Mouse (Mus musculus): ENCODE data around the gene Golga1. TPM values are rescaled to one million over a fixed set of nuclear protein-coding genes. Genes with fewer than 3 reads are reported as not detected.
A peak's percentile ranks its signal among the peaks of the same experiment; 100 is the strongest.
"Not testable (repeated sequence)": the region's sequence is repeated elsewhere in the genome, so short reads cannot be mapped to it uniquely, and the experiment has no call there.

Gene Golga1
- polyA plus RNA-seq, 1 experiment from 2014 or later, result 29.9 TPM

DNA sequence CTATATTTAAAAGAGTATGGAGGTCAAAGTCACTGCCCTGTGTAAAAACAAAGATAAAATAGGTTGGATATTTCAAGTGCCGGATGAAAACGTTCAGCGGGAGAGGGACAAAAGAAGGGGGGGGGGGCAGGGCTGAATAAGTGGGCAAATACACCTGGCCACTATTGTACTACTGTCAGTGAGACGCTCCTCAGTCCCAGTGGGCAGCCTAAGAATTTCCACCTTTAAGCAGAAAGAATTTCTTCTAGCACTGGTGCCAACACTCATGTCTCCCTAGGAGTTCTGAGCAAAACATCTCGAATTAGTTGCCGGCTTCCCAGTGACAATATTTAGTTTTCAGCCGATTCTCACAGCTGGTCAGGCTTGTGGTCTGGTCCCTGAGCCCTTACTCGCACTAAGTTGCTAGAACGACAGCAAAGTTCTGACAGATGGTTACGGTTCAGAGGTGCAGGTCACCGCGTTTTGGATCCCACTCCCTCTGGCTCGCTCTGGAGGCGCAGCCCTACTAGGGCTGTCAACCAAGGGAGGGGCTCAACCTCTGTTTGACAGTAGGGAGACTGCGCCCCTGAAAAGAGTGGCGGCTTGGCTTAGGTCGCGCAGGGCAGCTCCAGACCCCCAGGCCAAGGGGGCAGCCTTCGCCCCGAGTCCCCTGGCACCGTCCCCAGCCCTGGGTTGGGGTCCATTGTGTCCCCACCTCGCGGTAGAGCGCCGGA, 498 bp downstream of the Golga1 start:
- Histone ChIP-seq H3K36me3 (ENCODE audit: control insufficient read depth, insufficient read depth, low read length) (no peaks in the 10 kb centered on the region), H3K9ac (ENCODE audit: low read depth, low read length) (peak overlapping the region; percentile 98), H3K9me3 (ENCODE audit: control insufficient read depth, low read length) (no peaks in the 10 kb centered on the region), H3K4me2 (ENCODE audit: low read depth, low read length) (peak overlapping the region; percentile 77), H3K27ac (ENCODE audit: low read length) (peak overlapping the region; percentile 96), H3K4me1 (ENCODE audit: control insufficient read depth, insufficient read depth, low read length) (no peaks in the 10 kb centered on the region), H3K27me3 (replicated peaks; ENCODE audit: control insufficient read depth, insufficient read depth, low read length) (no peaks in the 10 kb centered on the region), H3K4me3 (ENCODE audit: low read length) (peak overlapping the region; percentile 97)
- peak; percentile 83 for ATAC-seq
- 4% methylated on average over 25 of the region's 25 CpGs for WGBS

DNA sequence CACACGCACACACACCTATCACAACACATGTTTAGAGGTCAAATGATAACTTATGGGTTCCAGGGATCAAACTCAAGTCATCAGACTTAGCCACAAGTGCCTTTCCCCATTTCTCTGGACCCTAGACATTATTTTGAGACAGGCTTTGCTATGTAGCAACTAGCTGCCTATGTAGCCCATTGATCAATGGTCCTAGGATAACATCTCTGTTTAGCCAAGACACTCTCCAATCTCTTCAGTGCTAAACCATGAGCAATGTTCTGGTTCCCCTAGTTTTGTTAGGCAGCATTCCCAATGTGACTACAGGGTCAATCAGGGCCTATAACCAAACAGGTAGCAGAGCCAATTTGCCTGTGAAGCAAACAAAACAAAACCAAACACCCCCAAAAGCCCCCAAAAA, 16.8 kb downstream of the Golga1 start:
- no peaks in the 10 kb centered on the region for H3K4me1 ChIP-seq (ENCODE audit: control insufficient read depth, insufficient read depth, low read length)
- H3K27me3 ChIP-seq (replicated peaks; ENCODE audit: control insufficient read depth, insufficient read depth, low read length), result no peaks in the 10 kb centered on the region
- H3K36me3 ChIP-seq (ENCODE audit: control insufficient read depth, insufficient read depth, low read length), result peaks cover 6% of the 10 kb centered on the region; the same call in 1 of the 2 replicates
- no peak overlapping the region for H3K27ac ChIP-seq (ENCODE audit: low read length)
- WGBS, result 96% methylated on average over 1 of the region's 1 CpGs
- H3K9me3 ChIP-seq (ENCODE audit: control insufficient read depth, low read length), result no peaks in the 10 kb centered on the region
- H3K9ac ChIP-seq (ENCODE audit: low read depth, low read length), result no peak overlapping the region
- no peak overlapping the region for H3K4me2 ChIP-seq (ENCODE audit: low read depth, low read length)
- no peak for ATAC-seq
- H3K4me3 ChIP-seq (ENCODE audit: low read length), result no peak overlapping the region

DNA sequence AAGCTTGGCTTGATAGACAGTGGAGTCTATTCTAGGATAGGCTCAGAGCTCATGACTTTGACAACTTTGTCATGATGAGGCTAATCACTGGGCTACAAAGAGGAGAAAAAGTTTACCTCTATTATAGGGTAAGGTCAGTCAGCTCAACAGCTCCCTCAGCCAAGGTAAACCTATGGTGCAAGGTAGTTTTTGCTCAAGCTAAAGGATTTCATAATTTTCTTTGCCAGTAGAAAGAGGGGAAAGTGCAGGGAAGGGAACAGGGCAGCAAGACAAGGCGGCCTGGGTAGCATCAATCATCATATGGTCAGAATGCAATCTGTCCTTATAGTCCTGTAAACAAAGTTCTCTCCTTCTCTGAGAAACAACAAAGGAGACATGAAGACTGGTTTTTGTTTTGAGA, 25.1 kb downstream of the Golga1 start:
- Histone ChIP-seq H3K4me3 (ENCODE audit: low read length) (no peak overlapping the region), H3K9ac (ENCODE audit: low read depth, low read length) (no peak overlapping the region), H3K9me3 (ENCODE audit: control insufficient read depth, low read length) (no peaks in the 10 kb centered on the region), H3K27me3 (replicated peaks; ENCODE audit: control insufficient read depth, insufficient read depth, low read length) (no peaks in the 10 kb centered on the region), H3K4me2 (ENCODE audit: low read depth, low read length) (no peak overlapping the region), H3K36me3 (ENCODE audit: control insufficient read depth, insufficient read depth, low read length) (no peaks in the 10 kb centered on the region), H3K27ac (ENCODE audit: low read length) (no peak overlapping the region), H3K4me1 (ENCODE audit: control insufficient read depth, insufficient read depth, low read length) (no peaks in the 10 kb centered on the region)
- WGBS, result 89% methylated on average over 1 of the region's 1 CpGs
- no peak for ATAC-seq

DNA sequence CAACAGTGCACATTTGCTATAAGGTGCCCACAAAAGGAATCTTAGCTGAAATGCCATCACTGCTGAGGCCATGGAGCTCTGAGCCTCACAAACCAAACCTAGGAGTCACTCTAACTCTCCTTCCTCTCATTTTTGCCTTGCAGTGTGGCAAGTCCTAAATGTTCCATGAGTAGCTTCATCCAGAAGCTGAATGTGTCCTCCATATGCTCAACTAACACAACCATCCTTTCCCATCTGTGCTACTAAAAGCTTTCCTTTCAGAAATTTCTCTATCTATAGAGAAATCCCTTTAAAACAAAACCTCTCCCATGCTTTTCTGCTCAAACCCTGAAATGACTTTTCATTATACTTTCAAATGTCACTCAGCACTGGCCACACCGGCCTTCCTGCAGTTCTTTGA, 33.7 kb downstream of the Golga1 start:
- H3K27ac ChIP-seq (ENCODE audit: low read length), result no peak overlapping the region

DNA sequence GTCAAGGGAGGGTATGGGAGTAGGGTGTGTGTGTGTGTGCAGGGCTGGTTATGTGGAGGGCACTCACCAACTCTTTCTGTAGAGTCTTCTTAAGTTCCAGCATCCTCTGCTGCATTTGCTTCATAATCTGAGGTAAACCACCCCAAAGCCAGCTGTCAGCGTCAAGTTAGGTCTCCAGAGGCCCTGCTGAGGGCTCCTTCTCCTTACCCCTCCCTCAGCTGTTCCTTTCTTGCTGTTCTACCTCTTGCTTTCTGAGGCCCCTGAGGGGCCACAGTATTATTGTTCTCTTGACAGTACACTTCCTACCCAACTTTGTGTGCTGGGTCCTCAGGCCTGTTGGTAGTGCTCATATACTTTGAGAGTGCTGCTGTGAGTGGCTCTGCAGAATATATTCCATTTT, 45.3 kb downstream of the Golga1 start:
- H3K4me1 ChIP-seq (ENCODE audit: control insufficient read depth, insufficient read depth, low read length), result no peaks in the 10 kb centered on the region
- no peak overlapping the region for H3K27ac ChIP-seq (ENCODE audit: low read length)
- no peak overlapping the region for H3K9ac ChIP-seq (ENCODE audit: low read depth, low read length)
- no peak overlapping the region for H3K4me3 ChIP-seq (ENCODE audit: low read length)
- H3K27me3 ChIP-seq (replicated peaks; ENCODE audit: control insufficient read depth, insufficient read depth, low read length), result no peaks in the 10 kb centered on the region
- ATAC-seq, result no peak
- peaks cover 11% of the 10 kb centered on the region for H3K36me3 ChIP-seq (ENCODE audit: control insufficient read depth, insufficient read depth, low read length)
- no peaks in the 10 kb centered on the region for H3K9me3 ChIP-seq (ENCODE audit: control insufficient read depth, low read length)
- no peak overlapping the region for H3K4me2 ChIP-seq (ENCODE audit: low read depth, low read length)
- 83% methylated on average over 1 of the region's 1 CpGs for WGBS

More for the DNA sequence above, 33.7 kb downstream of the Golga1 start:
- WGBS, result 91% methylated on average over 1 of the region's 1 CpGs
- Histone ChIP-seq H3K27me3 (replicated peaks; ENCODE audit: control insufficient read depth, insufficient read depth, low read length) (no peaks in the 10 kb centered on the region), H3K4me2 (ENCODE audit: low read depth, low read length) (no peak overlapping the region), H3K9ac (ENCODE audit: low read depth, low read length) (no peak overlapping the region), H3K4me1 (ENCODE audit: control insufficient read depth, insufficient read depth, low read length) (no peaks in the 10 kb centered on the region), H3K4me3 (ENCODE audit: low read length) (no peak overlapping the region), H3K9me3 (ENCODE audit: control insufficient read depth, low read length) (no peaks in the 10 kb centered on the region), H3K36me3 (ENCODE audit: control insufficient read depth, insufficient read depth, low read length) (peaks cover 17% of the 10 kb centered on the region)
- ATAC-seq, result no peak

DNA sequence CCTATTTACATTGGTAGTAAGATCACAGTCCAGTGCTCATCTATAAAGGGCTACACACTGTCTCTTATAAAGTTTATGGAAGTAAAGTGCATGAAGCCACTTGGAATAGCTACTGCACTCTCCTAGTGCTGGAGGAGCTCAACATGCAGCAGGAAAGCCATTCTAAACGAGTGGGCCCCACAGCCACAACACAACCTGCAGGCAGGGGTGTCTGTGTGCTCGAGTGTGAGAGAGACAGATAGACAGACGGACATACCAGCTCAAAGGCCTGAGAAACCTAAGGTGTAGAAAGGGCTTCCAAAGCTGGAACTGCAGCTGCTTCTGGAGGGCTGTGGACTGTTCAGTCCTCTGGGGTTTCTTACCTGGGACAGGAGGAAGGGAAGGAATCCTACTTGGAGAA, 48.8 kb downstream of the Golga1 start:
- Histone ChIP-seq H3K9ac (ENCODE audit: low read depth, low read length) (no peak overlapping the region), H3K4me1 (ENCODE audit: control insufficient read depth, insufficient read depth, low read length) (no peaks in the 10 kb centered on the region), H3K27me3 (replicated peaks; ENCODE audit: control insufficient read depth, insufficient read depth, low read length) (no peaks in the 10 kb centered on the region), H3K4me2 (ENCODE audit: low read depth, low read length) (no peak overlapping the region), H3K36me3 (ENCODE audit: control insufficient read depth, insufficient read depth, low read length) (peaks cover 7% of the 10 kb centered on the region; the same call in 1 of the 2 replicates), H3K9me3 (ENCODE audit: control insufficient read depth, low read length) (no peaks in the 10 kb centered on the region), H3K27ac (ENCODE audit: low read length) (no peak overlapping the region), H3K4me3 (ENCODE audit: low read length) (no peak overlapping the region)
- 72% methylated on average over 3 of the region's 3 CpGs for WGBS
- no peak for ATAC-seq

DNA sequence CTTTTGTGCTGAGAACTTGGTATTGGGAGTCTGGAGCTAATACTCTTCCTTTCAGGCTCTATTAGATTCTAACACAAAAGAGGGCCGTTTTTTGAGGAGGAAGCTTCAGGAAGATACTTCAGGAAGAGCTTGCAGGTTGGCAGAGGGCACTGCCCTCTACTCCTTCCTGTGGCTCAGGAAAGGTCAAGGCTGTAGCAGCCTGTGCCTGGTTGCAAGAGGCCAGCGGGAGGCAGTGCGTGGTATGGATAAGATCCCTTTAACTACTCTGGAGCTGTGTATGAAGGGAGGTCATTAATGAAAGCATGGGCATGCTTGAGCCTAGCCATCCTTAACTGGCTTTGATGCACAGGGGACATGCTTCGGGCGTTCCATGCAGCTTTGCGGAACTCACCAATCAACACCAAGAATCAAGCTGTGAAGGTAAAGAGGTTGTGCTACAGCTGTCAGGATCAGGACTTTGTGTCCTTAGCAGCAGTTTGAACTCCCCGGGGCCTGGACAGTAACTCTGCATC, 52.5 kb downstream of the Golga1 start:
- H3K4me1 ChIP-seq (ENCODE audit: control insufficient read depth, insufficient read depth, low read length), result peaks cover 13% of the 10 kb centered on the region
- 87% methylated on average over 7 of the region's 7 CpGs for WGBS
- H3K9ac ChIP-seq (ENCODE audit: low read depth, low read length), result no peak overlapping the region
- H3K36me3 ChIP-seq (ENCODE audit: control insufficient read depth, insufficient read depth, low read length), result 0 out of 2 replicates have a peak, but pooled peaks cover 4% of the 10 kb centered on the region
- no peak overlapping the region for H3K4me2 ChIP-seq (ENCODE audit: low read depth, low read length)
- H3K27ac ChIP-seq (ENCODE audit: low read length), result no peak overlapping the region
- H3K4me3 ChIP-seq (ENCODE audit: low read length), result no peak overlapping the region
- no peaks in the 10 kb centered on the region for H3K27me3 ChIP-seq (replicated peaks; ENCODE audit: control insufficient read depth, insufficient read depth, low read length)
- ATAC-seq, result no peak
- no peaks in the 10 kb centered on the region for H3K9me3 ChIP-seq (ENCODE audit: control insufficient read depth, low read length)

DNA sequence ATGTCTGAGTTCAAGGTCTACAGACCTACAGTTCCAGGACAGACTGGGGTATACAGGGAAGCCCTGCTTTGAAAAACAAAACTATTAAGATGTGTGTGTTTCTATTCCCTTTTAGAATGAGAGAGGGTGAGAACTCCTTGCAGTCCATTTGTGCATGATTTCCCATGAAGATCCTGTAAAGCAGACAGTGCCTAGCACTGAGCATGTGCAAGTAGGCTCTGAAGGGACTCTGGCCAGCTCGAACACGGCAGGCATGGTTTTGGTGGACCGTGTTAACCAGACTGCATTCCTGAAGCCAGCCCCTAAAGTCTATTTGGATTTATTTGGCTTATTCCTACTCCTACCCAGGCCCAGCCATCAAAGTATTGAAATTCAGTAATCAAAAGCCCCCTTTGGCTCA, 53.4 kb downstream of the Golga1 start:
- WGBS, result 80% methylated on average over 3 of the region's 3 CpGs
- Histone ChIP-seq H3K4me3 (ENCODE audit: low read length) (no peak overlapping the region), H3K36me3 (ENCODE audit: control insufficient read depth, insufficient read depth, low read length) (0 out of 2 replicates have a peak, but pooled peaks cover 4% of the 10 kb centered on the region), H3K4me2 (ENCODE audit: low read depth, low read length) (no peak overlapping the region), H3K27me3 (replicated peaks; ENCODE audit: control insufficient read depth, insufficient read depth, low read length) (no peaks in the 10 kb centered on the region), H3K9ac (ENCODE audit: low read depth, low read length) (no peak overlapping the region), H3K9me3 (ENCODE audit: control insufficient read depth, low read length) (no peaks in the 10 kb centered on the region), H3K27ac (ENCODE audit: low read length) (no peak overlapping the region), H3K4me1 (ENCODE audit: control insufficient read depth, insufficient read depth, low read length) (peaks cover 15% of the 10 kb centered on the region)
- no peak for ATAC-seq

DNA sequence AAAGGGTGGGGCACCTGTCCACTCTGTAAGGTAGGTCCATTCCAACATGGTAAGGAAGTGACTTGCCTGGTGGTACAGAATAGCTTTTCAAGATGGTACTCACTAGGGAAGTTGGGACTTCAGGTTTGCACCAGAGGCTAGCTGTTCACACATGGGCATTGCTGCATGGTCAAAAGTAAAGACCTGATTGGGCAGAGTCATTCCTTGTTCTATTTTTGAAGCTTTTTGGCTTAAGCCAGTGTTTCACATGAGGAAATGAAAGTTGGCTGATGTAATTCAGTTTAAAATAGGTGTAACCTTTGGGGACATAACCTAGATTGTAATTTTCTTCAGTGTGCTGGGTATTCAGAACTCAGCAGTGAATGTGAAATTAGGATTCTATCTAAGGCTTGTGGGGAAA, 54.1 kb downstream of the Golga1 start:
- ATAC-seq, result no peak
- H3K9me3 ChIP-seq (ENCODE audit: control insufficient read depth, low read length), result no peaks in the 10 kb centered on the region
- H3K9ac ChIP-seq (ENCODE audit: low read depth, low read length), result no peak overlapping the region
- no peaks in the 10 kb centered on the region for H3K27me3 ChIP-seq (replicated peaks; ENCODE audit: control insufficient read depth, insufficient read depth, low read length)
- H3K27ac ChIP-seq (ENCODE audit: low read length), result no peak overlapping the region
- H3K4me3 ChIP-seq (ENCODE audit: low read length), result no peak overlapping the region
- no peaks in the 10 kb centered on the region for H3K36me3 ChIP-seq (ENCODE audit: control insufficient read depth, insufficient read depth, low read length)
- H3K4me1 ChIP-seq (ENCODE audit: control insufficient read depth, insufficient read depth, low read length), result peaks cover 17% of the 10 kb centered on the region
- H3K4me2 ChIP-seq (ENCODE audit: low read depth, low read length), result no peak overlapping the region

DNA sequence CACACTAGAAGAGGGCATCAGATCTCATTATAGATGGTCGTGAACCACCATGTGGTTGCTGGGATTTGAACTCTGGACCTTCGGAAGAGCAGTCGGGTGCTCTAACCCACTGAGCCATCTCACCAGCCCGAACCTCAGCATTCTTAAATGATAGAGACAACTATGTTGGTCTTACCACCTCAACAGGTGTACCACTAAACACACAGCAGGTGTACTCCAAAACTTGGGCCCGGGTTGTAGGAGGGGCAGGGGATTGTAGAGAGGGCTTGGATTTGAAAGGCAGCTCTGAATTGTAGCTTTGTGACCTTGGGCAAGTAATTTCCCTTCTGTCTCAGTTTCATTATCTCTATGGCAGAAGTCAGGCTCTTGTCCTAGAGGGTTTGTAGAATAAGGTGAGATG, 55.2 kb downstream of the Golga1 start:
- H3K4me3 ChIP-seq (ENCODE audit: low read length); ATAC-seq; H3K27ac ChIP-seq (ENCODE audit: low read length); H3K9ac ChIP-seq (ENCODE audit: low read depth, low read length); H3K36me3 ChIP-seq (ENCODE audit: control insufficient read depth, insufficient read depth, low read length); H3K9me3 ChIP-seq (ENCODE audit: control insufficient read depth, low read length); H3K27me3 ChIP-seq (replicated peaks; ENCODE audit: control insufficient read depth, insufficient read depth, low read length); H3K4me2 ChIP-seq (ENCODE audit: low read depth, low read length): not testable (repeated sequence)
- H3K4me1 ChIP-seq (ENCODE audit: control insufficient read depth, insufficient read depth, low read length), result peaks cover 23% of the 10 kb centered on the region
- 91% methylated on average over 5 of the region's 5 CpGs for WGBS

All from intestine, embryonic 16.5 days (tissue).